Mouse (Mus musculus): ENCODE data around the gene Mrpl48. TPM values are rescaled to one million over a fixed set of nuclear protein-coding genes. Genes with fewer than 3 reads are reported as not detected.
"Not testable (repeated sequence)": the region's sequence is repeated elsewhere in the genome, so short reads cannot be mapped to it uniquely, and the experiment has no call there.

Gene Mrpl48
- polyA plus RNA-seq, 1 experiment from 2014 or later = 91.9 TPM

DNA sequence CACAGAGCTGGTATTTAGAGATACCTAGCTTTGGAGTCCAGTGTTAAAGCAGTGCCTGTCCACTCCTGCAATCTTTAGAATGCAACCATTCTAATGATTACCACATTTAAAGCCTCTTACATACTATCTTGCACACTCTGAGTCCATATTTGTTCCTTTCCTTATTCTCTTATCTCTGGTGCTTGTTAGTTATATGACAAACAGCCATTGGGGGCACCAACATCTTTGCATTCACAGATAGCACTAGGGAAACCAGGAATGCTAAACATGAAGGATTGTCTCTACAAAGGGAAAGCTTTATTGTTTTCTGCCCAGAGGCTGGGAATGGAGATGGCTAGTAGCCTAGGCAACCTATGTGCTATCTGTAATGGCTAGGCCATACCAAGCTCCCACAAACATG, 38.2 kb downstream of the Mrpl48 start:
- Histone ChIP-seq H3K27ac (no peak overlapping the region), H3K79me2 (ENCODE audit: inconsistent target) (no peaks in the 10 kb centered on the region), H3K4me3 (ENCODE audit: inconsistent target) (no peak overlapping the region), H3K36me3 (ENCODE audit: inconsistent target) (no peaks in the 10 kb centered on the region)

DNA sequence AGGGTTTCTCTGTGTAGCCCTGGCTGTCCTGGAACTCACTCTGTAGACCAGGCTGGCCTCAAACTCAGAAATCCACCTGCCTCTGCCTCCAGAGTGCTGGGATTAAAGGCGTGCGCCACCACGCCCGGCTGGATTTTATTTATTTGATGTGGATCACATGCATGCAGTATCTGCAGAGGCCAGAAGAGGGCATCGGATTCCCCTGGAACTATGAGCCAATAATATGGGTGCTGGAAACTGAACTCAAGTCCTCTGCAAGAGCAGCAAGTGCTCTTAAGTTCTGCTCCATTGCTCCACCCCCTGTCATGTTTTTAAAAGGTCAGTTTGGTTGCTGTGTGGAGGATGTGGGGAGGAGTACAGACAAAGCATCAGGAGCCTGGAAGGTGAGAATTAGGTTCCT, 40.9 kb downstream of the Mrpl48 start:
- not testable (repeated sequence) for H3K36me3 ChIP-seq (ENCODE audit: inconsistent target); H3K27ac ChIP-seq; H3K79me2 ChIP-seq (ENCODE audit: inconsistent target); H3K4me3 ChIP-seq (ENCODE audit: inconsistent target)
- 83% methylated on average over 1 of the region's 5 CpGs for WGBS (ENCODE audit: missing documents)

DNA sequence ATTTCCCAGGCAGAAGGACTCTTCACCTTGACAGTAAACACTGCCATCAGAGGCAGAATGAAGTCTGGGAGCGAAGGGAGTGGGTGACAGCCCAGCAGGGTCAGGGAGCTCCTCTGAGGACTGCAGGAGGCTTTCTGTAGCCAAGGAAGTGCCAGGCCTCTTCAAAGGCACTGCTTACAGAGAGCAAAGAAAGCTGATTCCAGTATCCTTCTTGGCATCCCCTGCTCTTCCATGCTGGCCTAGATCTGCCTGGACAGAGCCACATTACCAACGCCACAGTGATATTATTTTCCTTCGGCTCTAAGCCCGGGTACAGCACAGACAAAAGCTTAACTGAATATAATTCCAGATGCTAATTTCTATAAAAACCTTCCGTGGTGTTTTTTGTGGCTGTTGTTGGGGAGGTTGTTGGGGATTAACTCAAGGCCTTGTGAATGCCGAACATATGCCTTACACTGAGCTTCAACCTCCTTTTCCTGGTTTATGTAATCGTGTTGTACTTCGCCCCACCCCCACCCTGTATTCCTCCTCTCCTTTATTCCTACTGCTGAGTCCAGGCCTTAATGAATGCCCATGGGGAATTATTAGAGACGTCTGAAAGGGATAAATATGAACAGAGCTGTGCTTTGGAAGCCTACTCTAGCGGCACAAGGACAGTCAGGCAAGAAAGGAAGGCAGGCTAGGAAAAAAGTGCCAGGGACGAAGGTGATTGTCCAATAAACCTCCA, 46.1 kb downstream of the Mrpl48 start:
- WGBS (ENCODE audit: missing documents) = 94% methylated on average over 11 of the region's 11 CpGs
- H3K4me3 ChIP-seq (ENCODE audit: inconsistent target) = no peak overlapping the region
- no peaks in the 10 kb centered on the region for H3K79me2 ChIP-seq (ENCODE audit: inconsistent target)
- no peak overlapping the region for H3K27ac ChIP-seq
- H3K36me3 ChIP-seq (ENCODE audit: inconsistent target) = 0 out of 2 replicates have a peak, but pooled peaks cover 5% of the 10 kb centered on the region

DNA sequence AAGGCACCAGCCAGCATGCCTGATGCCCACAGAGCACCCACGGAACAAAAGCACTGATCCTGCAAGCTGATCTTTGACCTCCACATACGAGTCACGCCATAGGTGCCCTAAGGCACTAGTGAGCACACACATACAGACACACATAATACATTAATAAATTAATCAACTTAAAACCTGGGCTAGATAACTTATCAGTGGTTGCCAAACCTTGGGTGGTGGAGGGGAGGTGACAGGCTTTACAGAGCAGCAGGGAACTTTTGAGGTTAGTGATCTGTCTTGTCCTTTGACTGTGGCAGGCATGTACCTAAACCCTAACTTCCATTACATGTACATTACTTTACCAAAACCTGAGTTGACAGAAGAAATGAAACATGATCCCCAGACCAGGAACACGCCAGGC, 48.8 kb downstream of the Mrpl48 start:
- 96% methylated on average over 4 of the region's 4 CpGs for WGBS (ENCODE audit: missing documents)
- H3K79me2 ChIP-seq (ENCODE audit: inconsistent target) = no peaks in the 10 kb centered on the region
- 0 out of 2 replicates have a peak, but pooled peaks cover 5% of the 10 kb centered on the region for H3K36me3 ChIP-seq (ENCODE audit: inconsistent target)
- H3K27ac ChIP-seq = no peak overlapping the region
- H3K4me3 ChIP-seq (ENCODE audit: inconsistent target) = no peak overlapping the region

DNA sequence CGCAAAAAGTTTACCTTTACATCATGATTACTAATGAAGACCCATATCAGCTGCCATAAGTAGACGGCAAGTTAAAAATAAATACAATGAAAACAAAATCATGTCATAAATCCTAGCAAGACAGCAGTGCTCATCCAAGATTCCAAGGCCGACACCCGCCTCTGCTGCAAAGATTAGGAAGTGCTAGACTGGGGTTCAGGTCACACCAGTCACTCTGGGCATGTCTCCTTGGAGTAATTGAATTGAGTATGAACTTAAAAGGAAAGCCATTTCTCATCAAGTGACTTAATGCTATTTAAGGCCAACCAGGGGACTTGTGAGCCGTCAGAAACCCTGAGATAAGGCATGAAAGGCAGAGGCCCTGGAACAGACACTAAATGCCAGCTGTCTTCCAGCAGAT, 50.9 kb downstream of the Mrpl48 start:
- 100% methylated on average over 5 of the region's 5 CpGs for WGBS (ENCODE audit: missing documents)
- Histone ChIP-seq H3K79me2 (ENCODE audit: inconsistent target) (no peaks in the 10 kb centered on the region), H3K27ac (no peak overlapping the region), H3K4me3 (ENCODE audit: inconsistent target) (no peak overlapping the region), H3K36me3 (ENCODE audit: inconsistent target) (0 out of 2 replicates have a peak, but pooled peaks cover 5% of the 10 kb centered on the region)

DNA sequence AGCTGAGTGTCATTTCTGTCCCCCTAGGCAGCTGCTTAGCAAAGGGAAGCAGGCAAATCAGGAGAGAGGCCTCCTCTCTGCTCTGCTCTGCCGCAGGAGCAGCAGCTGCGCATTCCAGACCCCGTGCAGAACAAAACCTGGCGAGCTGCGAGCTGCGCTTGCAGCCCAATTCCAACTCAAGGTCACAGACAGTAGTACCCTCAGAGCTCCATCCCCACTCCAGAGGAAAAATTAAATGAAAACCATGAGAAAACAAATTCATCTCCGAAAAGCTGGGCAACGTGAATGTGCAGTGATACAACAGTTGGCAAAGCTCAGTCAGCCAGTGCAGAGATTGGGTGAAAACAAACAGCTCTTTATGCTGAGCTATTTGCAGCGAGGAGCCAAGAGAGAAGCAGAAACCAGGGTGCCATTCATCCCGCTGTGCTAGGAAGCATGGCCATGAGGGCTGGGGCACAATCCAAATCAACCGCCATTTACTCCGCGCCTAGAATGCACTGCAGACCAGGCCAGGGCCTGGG, 52.6 kb downstream of the Mrpl48 start:
- Histone ChIP-seq H3K27ac (no peak overlapping the region), H3K4me3 (ENCODE audit: inconsistent target) (no peak overlapping the region), H3K79me2 (ENCODE audit: inconsistent target) (no peaks in the 10 kb centered on the region), H3K36me3 (ENCODE audit: inconsistent target) (no peaks in the 10 kb centered on the region)
- 91% methylated on average over 11 of the region's 13 CpGs for WGBS (ENCODE audit: missing documents)

DNA sequence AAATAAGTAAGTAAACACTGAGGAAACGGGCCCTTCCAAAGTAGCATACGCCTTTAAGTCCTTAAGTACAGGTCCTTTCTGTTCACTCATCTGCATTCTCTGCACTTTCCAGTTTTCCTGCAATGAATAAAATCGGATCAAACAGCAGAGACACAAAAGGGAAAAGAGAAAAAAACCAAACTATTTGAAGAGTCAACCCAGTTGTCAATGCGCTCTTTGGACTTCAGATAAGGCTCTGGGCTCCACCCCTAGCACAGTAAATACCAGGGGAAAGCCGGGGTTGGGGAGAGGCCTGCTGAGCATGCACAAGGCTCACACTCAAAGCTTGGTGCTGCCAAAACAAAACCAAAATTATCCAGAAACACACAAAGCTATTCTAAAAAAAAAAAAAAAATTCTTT, 53.2 kb downstream of the Mrpl48 start:
- Histone ChIP-seq H3K27ac (no peak overlapping the region), H3K36me3 (ENCODE audit: inconsistent target) (0 out of 2 replicates have a peak, but pooled peaks cover 4% of the 10 kb centered on the region), H3K4me3 (ENCODE audit: inconsistent target) (no peak overlapping the region), H3K79me2 (ENCODE audit: inconsistent target) (no peaks in the 10 kb centered on the region)
- 96% methylated on average over 5 of the region's 5 CpGs for whole genome bisulfite sequencing (ENCODE audit: missing documents)

DNA sequence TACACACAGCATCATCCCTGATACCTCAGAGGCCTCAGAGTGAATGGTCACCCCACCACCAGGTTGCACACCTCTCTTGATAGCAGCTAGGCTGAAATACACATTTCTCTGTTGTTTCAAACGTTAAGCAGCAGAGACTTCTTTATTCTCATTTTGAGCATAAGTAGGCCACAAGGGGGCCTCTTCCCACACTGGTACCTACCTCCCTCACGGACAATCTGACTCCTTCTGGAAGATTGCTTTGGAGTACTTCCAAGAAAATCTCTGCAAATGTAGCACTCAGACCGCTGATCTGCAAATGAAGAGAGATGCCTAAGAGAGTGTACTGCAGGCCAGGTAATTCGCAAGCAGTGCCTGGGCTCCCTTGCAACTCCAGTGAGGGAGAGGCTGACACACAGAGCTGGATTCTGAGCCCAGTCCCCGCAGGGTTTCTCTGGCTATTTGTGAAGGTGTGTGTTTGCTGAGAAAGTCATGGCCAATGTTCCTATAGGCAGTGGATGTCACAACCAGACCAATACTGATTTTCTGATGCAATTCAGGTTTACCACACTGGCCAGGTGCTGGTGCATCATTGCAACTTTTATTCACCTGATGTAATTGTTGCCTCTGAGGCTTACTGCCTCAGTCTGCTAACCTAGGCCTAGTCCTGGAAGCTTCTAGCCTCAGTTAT, 57.6 kb downstream of the Mrpl48 start:
- Histone ChIP-seq H3K27ac (no peak overlapping the region), H3K4me3 (ENCODE audit: inconsistent target) (no peak overlapping the region), H3K79me2 (ENCODE audit: inconsistent target) (no peaks in the 10 kb centered on the region), H3K36me3 (ENCODE audit: inconsistent target) (0 out of 2 replicates have a peak, but pooled peaks cover 5% of the 10 kb centered on the region)
- 85% methylated on average over 3 of the region's 5 CpGs for WGBS (ENCODE audit: missing documents)

DNA sequence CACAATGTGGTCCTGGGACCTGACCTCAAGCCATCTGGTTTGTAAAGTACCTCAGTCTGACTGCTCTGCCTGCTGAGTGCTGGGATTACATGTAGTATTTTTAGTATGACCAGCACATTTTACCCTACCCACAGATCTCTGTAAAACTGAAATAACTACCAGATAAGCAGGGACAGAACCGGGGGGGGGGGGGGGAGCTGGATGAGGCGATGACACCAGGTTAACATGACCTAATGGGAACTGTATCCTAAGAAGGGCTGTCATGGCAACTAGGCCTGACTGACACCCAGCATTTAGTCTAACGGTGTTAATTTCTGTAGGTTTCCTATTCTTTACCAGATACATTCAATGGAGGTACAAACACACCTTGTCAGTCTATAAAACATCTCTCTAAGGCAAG, 58.3 kb downstream of the Mrpl48 start:
- Histone ChIP-seq H3K27ac (no peak overlapping the region), H3K36me3 (ENCODE audit: inconsistent target) (0 out of 2 replicates have a peak, but pooled peaks cover 5% of the 10 kb centered on the region), H3K4me3 (ENCODE audit: inconsistent target) (no peak overlapping the region), H3K79me2 (ENCODE audit: inconsistent target) (no peaks in the 10 kb centered on the region)
- WGBS (ENCODE audit: missing documents) = 100% methylated on average over 2 of the region's 3 CpGs

DNA sequence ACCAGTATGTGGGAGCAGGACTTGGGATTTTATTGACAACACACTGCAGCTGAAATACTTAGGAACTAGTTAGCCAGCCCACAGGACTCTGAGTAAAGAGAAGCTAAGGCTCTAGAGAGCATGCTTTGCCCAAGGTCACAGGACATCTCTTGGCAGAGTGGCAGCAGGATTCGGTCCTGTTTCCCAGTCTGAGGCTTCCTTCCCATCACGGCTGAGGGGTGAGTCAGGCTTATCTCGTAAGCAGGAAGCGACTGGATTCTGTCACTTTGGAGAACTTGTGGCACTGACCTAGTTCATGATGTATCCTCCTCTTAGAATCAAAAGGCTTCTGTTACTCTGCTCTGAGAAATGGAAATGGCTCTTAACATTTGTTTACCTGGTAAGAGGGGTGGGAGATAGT, 60.5 kb downstream of the Mrpl48 start:
- Histone ChIP-seq H3K4me3 (ENCODE audit: inconsistent target) (no peak overlapping the region), H3K79me2 (ENCODE audit: inconsistent target) (no peaks in the 10 kb centered on the region), H3K27ac (no peak overlapping the region), H3K36me3 (ENCODE audit: inconsistent target) (0 out of 2 replicates have a peak, but pooled peaks cover 5% of the 10 kb centered on the region)
- WGBS (ENCODE audit: missing documents) = 67% methylated on average over 4 of the region's 4 CpGs

DNA sequence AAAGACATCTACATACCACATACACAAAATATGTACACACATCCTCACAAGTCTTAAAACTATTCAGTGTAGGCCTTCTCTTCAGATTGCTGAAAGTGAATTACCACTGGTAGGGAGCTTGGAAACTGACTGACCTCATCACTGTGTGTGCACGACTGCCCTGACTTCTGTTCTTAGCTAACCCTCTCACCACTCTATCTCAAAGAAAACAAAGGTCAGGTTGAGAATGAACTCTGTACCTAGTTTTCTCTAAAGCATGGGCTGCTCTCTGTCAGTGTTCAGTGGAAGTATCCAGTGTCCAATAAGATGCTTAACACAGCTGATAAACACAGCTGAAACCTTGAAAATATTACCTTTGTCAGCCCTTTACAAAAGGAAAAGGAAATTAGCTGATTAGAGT, 63.7 kb downstream of the Mrpl48 start:
- Histone ChIP-seq H3K4me3 (ENCODE audit: inconsistent target) (no peak overlapping the region), H3K36me3 (ENCODE audit: inconsistent target) (peaks cover 6% of the 10 kb centered on the region; the same call in 1 of the 2 replicates), H3K79me2 (ENCODE audit: inconsistent target) (no peaks in the 10 kb centered on the region), H3K27ac (no peak overlapping the region)
- 80% methylated on average over 1 of the region's 1 CpGs for WGBS (ENCODE audit: missing documents)

DNA sequence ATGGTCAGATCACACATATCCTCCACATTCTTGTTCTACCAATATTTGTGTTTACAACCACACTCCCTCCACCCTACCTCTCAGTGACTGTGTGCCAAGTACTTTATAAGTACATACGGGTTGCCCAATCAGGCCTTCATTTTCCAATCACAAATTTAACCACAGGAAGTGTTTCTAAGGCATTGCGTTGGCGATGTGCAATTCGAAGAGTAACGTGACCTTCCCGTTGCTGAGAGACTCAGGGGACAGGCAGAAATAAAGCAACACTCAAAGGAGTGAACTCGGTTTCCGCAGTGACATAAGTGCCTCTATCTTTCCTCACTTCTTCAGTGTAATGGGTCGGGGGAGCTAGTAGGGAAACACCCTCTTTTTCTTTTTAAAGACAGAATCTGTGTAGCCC, 68.6 kb downstream of the Mrpl48 start:
- no peak overlapping the region for H3K4me3 ChIP-seq (ENCODE audit: inconsistent target)
- WGBS (ENCODE audit: missing documents) = 28% methylated on average over 9 of the region's 9 CpGs

DNA sequence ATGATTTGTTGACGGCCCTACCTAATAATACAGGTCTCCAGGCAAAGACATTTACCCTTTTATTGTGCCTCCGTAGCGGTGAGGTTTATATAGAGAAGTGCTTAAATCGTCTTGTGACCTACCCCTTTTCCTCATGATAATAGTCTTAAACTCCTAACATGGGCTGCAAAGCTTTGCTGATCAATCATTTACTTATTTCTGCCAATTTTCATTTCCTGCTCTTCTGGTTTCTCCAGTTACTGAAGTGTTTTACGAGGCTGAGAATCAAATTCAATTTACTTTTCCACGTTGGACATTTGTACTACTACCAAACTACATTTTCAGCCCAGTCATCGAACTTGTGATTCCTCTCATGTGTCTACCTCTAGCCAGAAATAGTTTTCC, 70.6 kb downstream of the Mrpl48 start:
- WGBS (ENCODE audit: missing documents) = 16% methylated on average over 7 of the region's 7 CpGs
- peak overlapping the region; percentile 67 for H3K27ac ChIP-seq
- peaks cover 22% of the 10 kb centered on the region for H3K79me2 ChIP-seq (ENCODE audit: inconsistent target)
- H3K36me3 ChIP-seq (ENCODE audit: inconsistent target) = peaks cover 15% of the 10 kb centered on the region
- peak overlapping the region; percentile 74 for H3K4me3 ChIP-seq (ENCODE audit: inconsistent target)

More for the DNA sequence above, 68.6 kb downstream of the Mrpl48 start:
- H3K79me2 ChIP-seq (ENCODE audit: inconsistent target) = peaks cover 22% of the 10 kb centered on the region
- peaks cover 15% of the 10 kb centered on the region for H3K36me3 ChIP-seq (ENCODE audit: inconsistent target)
- H3K27ac ChIP-seq = peak overlapping the region; percentile 48

DNA sequence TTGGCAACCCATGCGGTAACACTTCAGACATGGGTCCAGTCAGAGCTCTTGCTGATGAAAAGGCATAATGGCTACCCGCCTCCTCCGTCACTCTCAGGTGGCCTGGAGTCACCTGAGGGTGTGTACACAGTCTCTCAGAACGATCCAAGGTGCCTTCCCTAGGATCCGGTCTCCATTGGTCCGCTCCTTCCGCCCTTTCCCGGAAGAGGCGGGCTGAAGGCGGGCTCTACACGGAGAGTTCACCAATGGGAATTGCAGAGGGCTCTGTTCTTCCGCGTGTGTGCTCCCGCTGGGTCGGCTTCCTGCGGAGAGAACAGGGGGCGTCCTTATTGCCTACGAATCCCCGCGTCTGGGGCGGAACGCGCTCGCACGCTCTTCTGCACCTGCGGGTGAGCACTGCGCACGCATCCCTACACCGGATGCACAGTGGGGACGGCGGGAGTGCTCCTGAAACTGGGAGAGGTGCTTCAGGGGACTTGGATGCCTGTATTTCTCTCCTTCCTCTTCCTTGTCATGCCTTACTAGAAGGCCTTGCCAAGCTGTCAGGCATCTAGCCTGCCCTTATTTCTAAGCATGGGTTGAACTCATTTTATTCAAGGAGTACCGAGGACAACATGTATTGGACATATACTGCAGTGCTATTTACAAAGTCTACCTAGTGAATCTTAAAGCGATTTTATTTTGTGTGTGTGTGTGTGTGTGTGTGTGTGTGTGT, 71.1 kb downstream of the Mrpl48 start, which contains the start of gene Coa4:
TSS of gene Coa4 (plus strand) at position 268 of the 715 bp plus-strand sequence.
- peak within 1 kb of the TSS; percentile 67 for H3K27ac ChIP-seq
- H3K36me3 ChIP-seq (ENCODE audit: inconsistent target) = peaks cover 15% of the 10 kb centered on the region
- H3K79me2 ChIP-seq (ENCODE audit: inconsistent target) = peaks cover 27% of the 10 kb centered on the region
- WGBS (ENCODE audit: missing documents) = under 1% methylated on average over 32 of the region's 33 CpGs
- peak within 1 kb of the TSS; percentile 74 for H3K4me3 ChIP-seq (ENCODE audit: inconsistent target)
